Mouse (Mus musculus) CH12.LX (cell line): Measurements from ENCODE around the gene Rbms1.

ENCODE experiments used
- CHD1 ChIP-seq: IDR thresholded peaks from 2 replicates; pipeline ENCODE4 v1.6.1; 2012; ENCODE audit warnings: low read depth, low read length, improper control_type of control experiment, inconsistent platforms
- CTCF ChIP-seq, 2 experiments: IDR thresholded peaks in 1 of 2; conservative IDR thresholded peaks in 1 of 2; 2 replicates each; pipeline ENCODE4 v1.5.1; 2011 to 2012; ENCODE audit warnings: low read depth in 2 of 2, low read length in 2 of 2, improper control_type of control experiment in 1 of 2, inconsistent platforms in 1 of 2, mild to moderate bottlenecking in 1 of 2, moderate library complexity in 1 of 2
- EP300 ChIP-seq: IDR thresholded peaks from 2 replicates; pipeline ENCODE4 v1.6.1; 2011; ENCODE audit warnings: low read length, improper control_type of control experiment
- MAFK ChIP-seq: IDR thresholded peaks from 2 replicates; pipeline ENCODE4 v1.6.1; 2011; ENCODE audit warnings: low read length, improper control_type of control experiment; ENCODE audit not compliant: insufficient replicate concordance
- NELFE ChIP-seq: IDR thresholded peaks from 2 replicates; pipeline ENCODE4 v1.6.1; 2011; ENCODE audit warnings: low read depth, low read length, improper control_type of control experiment
- NRF1 ChIP-seq: IDR thresholded peaks from 2 replicates; pipeline ENCODE4 v1.6.1; 2014; ENCODE audit warnings: low read depth, mild to moderate bottlenecking, inconsistent platforms, low read length, improper control_type of control experiment, moderate library complexity
- POLR2A ChIP-seq: IDR thresholded peaks from 2 replicates; pipeline ENCODE4 v1.6.1; 2011; ENCODE audit warnings: low read depth, mild to moderate bottlenecking, improper control_type of control experiment, low read length
- SIN3A ChIP-seq: IDR thresholded peaks from 2 replicates; pipeline ENCODE4 v1.6.1; 2012; ENCODE audit warnings: low read length, improper control_type of control experiment, inconsistent platforms
- TCF12 ChIP-seq: IDR thresholded peaks from 2 replicates; pipeline ENCODE4 v1.6.1; 2014; ENCODE audit warnings: low read depth, mild to moderate bottlenecking, inconsistent platforms, low read length, improper control_type of control experiment
- UBTF ChIP-seq: IDR thresholded peaks from 2 replicates; pipeline ENCODE4 v1.6.1; 2012; ENCODE audit warnings: low read depth, mild to moderate bottlenecking, inconsistent platforms, low read length, improper control_type of control experiment, moderate library complexity
- USF1 ChIP-seq: IDR thresholded peaks from 2 replicates; pipeline ENCODE4 v1.6.1; 2014; ENCODE audit warnings: low read depth, mild to moderate bottlenecking, inconsistent platforms, low read length, improper control_type of control experiment
- ZKSCAN1 ChIP-seq: IDR thresholded peaks from 2 replicates; pipeline ENCODE4 v1.6.1; 2012; ENCODE audit warnings: low read depth, inconsistent platforms, low read length, improper control_type of control experiment, borderline replicate concordance
- ZMIZ1 ChIP-seq: IDR thresholded peaks from 2 replicates; pipeline ENCODE4 v1.6.1; 2012; ENCODE audit warnings: low read depth, mild to moderate bottlenecking, inconsistent platforms, low read length, improper control_type of control experiment
- ZNF384 ChIP-seq: IDR thresholded peaks from 2 replicates; pipeline ENCODE4 v1.6.1; 2012; ENCODE audit warnings: low read depth, low read length, improper control_type of control experiment, inconsistent platforms

DNA sequence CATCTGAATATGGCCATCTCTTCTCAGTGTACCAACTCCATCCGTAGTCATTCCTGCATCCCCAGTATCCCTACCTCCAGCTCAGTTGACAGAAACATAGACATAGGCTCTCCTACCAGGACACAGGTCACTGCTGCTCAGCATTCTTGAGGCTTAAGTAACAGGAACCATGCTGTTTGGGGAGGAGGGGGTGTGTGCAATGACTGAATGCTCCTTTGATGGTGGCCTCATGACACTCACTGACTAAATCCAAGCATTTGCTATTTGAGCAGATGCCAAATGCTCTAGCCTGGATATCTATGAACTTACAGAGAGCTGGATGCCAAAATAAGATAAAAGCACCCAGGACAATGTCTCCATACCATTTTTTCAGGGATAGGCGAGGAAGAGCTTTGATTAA is 238.3 kb downstream of the Rbms1 start:
- no peak for TF ChIP-seq POLR2A
- no peak for TF ChIP-seq CTCF (conservative IDR thresholded peaks at IDR 0.05 in 1 of 2, IDR thresholded peaks at IDR 0.05 in 1 of 2; ENCODE audit: low read depth in 2 of 2, low read length in 2 of 2)
- TF ChIP-seq ZNF384, result no peak
- no peak for TF ChIP-seq USF1
- no peak for TF ChIP-seq ZKSCAN1
- TF ChIP-seq EP300, result no peak
- no peak for TF ChIP-seq NELFE
- no peak for TF ChIP-seq NRF1
- TF ChIP-seq MAFK, result no peak
- no peak for TF ChIP-seq SIN3A
- no peak for TF ChIP-seq UBTF
- no peak for TF ChIP-seq CHD1
- no peak for TF ChIP-seq TCF12
- no peak for TF ChIP-seq ZMIZ1
